In genomic region chr4:140960781-140961466, GRCm38 (mm10) we compare ENCODE assay signal across 8 mouse cellular contexts. TPM values are rescaled to one million over a fixed set of nuclear protein-coding genes. Genes with fewer than 3 reads are reported as not detected.
A peak's percentile ranks its signal among the peaks of the same experiment; 100 is the strongest.
DNase-seq lines count a peak whose midpoint lies in the region; ATAC-seq and TF ChIP-seq lines count a peak whose summit lies in the region.

Gene Sdhb, plus strand, starts transcription at chr4:140961203.

- WGBS in forebrain, embryonic 10.5 days = 5% methylated on average over 37 of the region's 37 CpGs
- 3% methylated on average over 37 of the region's 37 CpGs for WGBS in heart, embryonic 15.5 days
- 4% methylated on average over 37 of the region's 37 CpGs for WGBS in liver, embryonic 14.5 days (ENCODE audit: insufficient replicate concordance)
- 5% methylated on average over 37 of the region's 37 CpGs for WGBS in neural tube, embryonic 11.5 days
- WGBS in stomach, postnatal 0 days = 1% methylated on average over 37 of the region's 37 CpGs

- peak; percentile 95 for ATAC-seq in heart, embryonic 15.5 days (replicated peaks; ENCODE audit: insufficient number of reproducible peaks, insufficient read depth, low FRiP score, low read depth)
- peak; percentile 97 for ATAC-seq in liver, embryonic 14.5 days (ENCODE audit: insufficient read depth)
- peak; percentile 95 for ATAC-seq in neural tube, embryonic 11.5 days (ENCODE audit: insufficient read depth, low FRiP score, low TSS enrichment)
- peak; percentile 97 for ATAC-seq in stomach, postnatal 0 days (ENCODE audit: low FRiP score, low TSS enrichment)

- peaks cover 3% of the 10 kb centered on the region for H3K36me3 ChIP-seq in forebrain, embryonic 10.5 days (replicated peaks)
- H3K36me3 ChIP-seq in heart, embryonic 15.5 days = no peaks in the 10 kb centered on the region
- no peaks in the 10 kb centered on the region for H3K36me3 ChIP-seq in liver, embryonic 14.5 days (replicated peaks; ENCODE audit: control insufficient read depth, insufficient read depth, low read depth)
- H3K36me3 ChIP-seq in neural tube, embryonic 11.5 days (ENCODE audit: control insufficient read depth, insufficient read depth, low read length) = no peaks in the 10 kb centered on the region
- H3K36me3 ChIP-seq in stomach, postnatal 0 days (ENCODE audit: control insufficient read depth, insufficient read depth, low read length) = no peaks in the 10 kb centered on the region

- peak; percentile 89 to 91 for DNase-seq in CD8-positive naive resting alpha-beta T cell, adult 2 months (ENCODE audit: low read depth in 2 of 2, low spot score in 2 of 2)
- peak; percentile 94 for DNase-seq in c-Kit-positive CD71-negative TER-119-negative erythroid progenitor cells, embryonic 14.5 days (ENCODE audit: low read depth)
- peak; percentile 98 for DNase-seq in forebrain, embryonic 10.5 days (ENCODE audit: extremely low spot score, low spot score)
- peak; percentile 98 to 100 for DNase-seq in kidney, postnatal 25 days
- DNase-seq in liver, embryonic 14.5 days (ENCODE audit: low read depth in 3 of 3, low spot score in 3 of 3) = peak; percentile 93 to 94 (median 93)
- DNase-seq in neural tube, embryonic 11.5 days (ENCODE audit: low spot score) = peak; percentile 97
- peak; percentile 97 for DNase-seq in stomach, postnatal 0 days (ENCODE audit: low spot score)

- peak within 1 kb of the TSS; percentile 86 for H3K4me2 ChIP-seq in heart, embryonic 15.5 days
- H3K4me2 ChIP-seq in liver, embryonic 14.5 days (ENCODE audit: low read depth) = peak within 1 kb of the TSS; percentile 70
- H3K4me2 ChIP-seq in neural tube, embryonic 11.5 days (ENCODE audit: low read depth) = peak within 1 kb of the TSS; percentile 88
- H3K4me2 ChIP-seq in stomach, postnatal 0 days (replicated peaks; ENCODE audit: low read depth) = peak within 1 kb of the TSS; percentile 91

- peak within 1 kb of the TSS; percentile 97 for H3K9ac ChIP-seq in heart, embryonic 15.5 days
- peak within 1 kb of the TSS; percentile 79 for H3K9ac ChIP-seq in liver, embryonic 14.5 days (replicated peaks)
- peak within 1 kb of the TSS; percentile 93 for H3K9ac ChIP-seq in neural tube, embryonic 11.5 days (ENCODE audit: low read length)
- peak within 1 kb of the TSS; percentile 93 for H3K9ac ChIP-seq in stomach, postnatal 0 days (ENCODE audit: low read length)

- no peak for TF ChIP-seq CTCF in liver, embryonic 14.5 days (IDR thresholded peaks at IDR 0.05; ENCODE audit: low read depth)
- TF ChIP-seq CTCF in stomach, postnatal 0 days (IDR thresholded peaks at IDR 0.05; ENCODE audit: low read depth) = peak; percentile 19; the same call in 1 of the 2 replicates

- peaks cover 8% of the 10 kb centered on the region; the same call in 1 of the 2 replicates for H3K27me3 ChIP-seq in forebrain, embryonic 10.5 days (ENCODE audit: poor library complexity, severe bottlenecking)
- peaks cover 3% of the 10 kb centered on the region; the same call in 1 of the 2 replicates for H3K27me3 ChIP-seq in heart, embryonic 15.5 days
- H3K27me3 ChIP-seq in liver, embryonic 14.5 days (ENCODE audit: control insufficient read depth, insufficient read depth, low read length) = no peaks in the 10 kb centered on the region; the same call in 1 of the 2 replicates
- no peaks in the 10 kb centered on the region for H3K27me3 ChIP-seq in neural tube, embryonic 11.5 days (ENCODE audit: control insufficient read depth, insufficient read depth, low read length)
- H3K27me3 ChIP-seq in stomach, postnatal 0 days (ENCODE audit: control insufficient read depth, insufficient read depth, low read length) = no peaks in the 10 kb centered on the region

- no peaks in the 10 kb centered on the region for H3K9me3 ChIP-seq in forebrain, embryonic 10.5 days
- no peaks in the 10 kb centered on the region for H3K9me3 ChIP-seq in heart, embryonic 15.5 days (replicated peaks)
- H3K9me3 ChIP-seq in liver, embryonic 14.5 days (ENCODE audit: control insufficient read depth, low read length) = no peaks in the 10 kb centered on the region
- no peaks in the 10 kb centered on the region for H3K9me3 ChIP-seq in neural tube, embryonic 11.5 days (ENCODE audit: control insufficient read depth, low read length)
- no peaks in the 10 kb centered on the region for H3K9me3 ChIP-seq in stomach, postnatal 0 days (ENCODE audit: control insufficient read depth, low read length)

- peak within 1 kb of the TSS; percentile 98 for H3K4me3 ChIP-seq in forebrain, embryonic 10.5 days
- H3K4me3 ChIP-seq in heart, embryonic 15.5 days = peak within 1 kb of the TSS; percentile 92
- peak within 1 kb of the TSS; percentile 84 to 92 for H3K4me3 ChIP-seq in liver, embryonic 14.5 days (ENCODE audit: insufficient read depth in 1 of 2, low read depth in 2 of 2, low read length in 2 of 2)
- H3K4me3 ChIP-seq in neural tube, embryonic 11.5 days (ENCODE audit: low read depth, low read length) = peak within 1 kb of the TSS; percentile 94
- peak within 1 kb of the TSS; percentile 89 for H3K4me3 ChIP-seq in stomach, postnatal 0 days (ENCODE audit: low read depth, low read length)

- H3K4me1 ChIP-seq in forebrain, embryonic 10.5 days = peaks cover 64% of the 10 kb centered on the region
- peaks cover 49% of the 10 kb centered on the region for H3K4me1 ChIP-seq in heart, embryonic 15.5 days (replicated peaks)
- peaks cover 16 to 19% of the 10 kb centered on the region in 2 experiments for H3K4me1 ChIP-seq in liver, embryonic 14.5 days (replicated peaks; ENCODE audit: control insufficient read depth in 2 of 2, insufficient read depth in 2 of 2, low read length in 1 of 2)
- peaks cover 16% of the 10 kb centered on the region; the same call in 1 of the 2 replicates for H3K4me1 ChIP-seq in neural tube, embryonic 11.5 days (ENCODE audit: control insufficient read depth, insufficient read depth, low read length)
- no peaks in the 10 kb centered on the region for H3K4me1 ChIP-seq in stomach, postnatal 0 days (replicated peaks; ENCODE audit: control insufficient read depth, insufficient read depth)

- H3K27ac ChIP-seq in forebrain, embryonic 10.5 days = peak within 1 kb of the TSS; percentile 95
- H3K27ac ChIP-seq in heart, embryonic 15.5 days = peak within 1 kb of the TSS; percentile 91
- peak within 1 kb of the TSS; percentile 5 for H3K27ac ChIP-seq in liver, embryonic 14.5 days
- H3K27ac ChIP-seq in neural tube, embryonic 11.5 days (ENCODE audit: low read depth, low read length) = peak within 1 kb of the TSS; percentile 77
- peak within 1 kb of the TSS; percentile 90 for H3K27ac ChIP-seq in stomach, postnatal 0 days (replicated peaks)

- TF ChIP-seq EP300 in liver, embryonic 14.5 days (IDR thresholded peaks at IDR 0.05; ENCODE audit: low read depth) = no peak
- no peak for TF ChIP-seq EP300 in stomach, postnatal 0 days (optimal IDR thresholded peaks at IDR 0.05)

RNA-seq across cellular contexts. Expression of gene Sdhb, which starts in this region (rescaled TPM):
- 411 and 415 TPM in 2 replicates for polyA plus RNA-seq in forebrain, embryonic 10.5 days (2016; fragmentation: Nextera tagmentation; extraction: Ambion mirVana)
- 812 and 965 TPM in 2 replicates for polyA plus RNA-seq in heart, embryonic 15.5 days (2015; fragmentation: Nextera tagmentation; extraction: Ambion mirVana)
- polyA plus RNA-seq in liver, embryonic 14.5 days (2012; rRNA removed) = 68.1 and 86.1 TPM in 2 replicates
- 201 and 211 TPM in 2 replicates for polyA plus RNA-seq in liver, embryonic 14.5 days (2014; fragmentation: Nextera tagmentation; extraction: Ambion mirVana)
- 408 and 418 TPM in 2 replicates for polyA plus RNA-seq in neural tube, embryonic 11.5 days (2014; fragmentation: Nextera tagmentation; extraction: Ambion mirVana)
- polyA plus RNA-seq in stomach, postnatal 0 days (2015; fragmentation: Nextera tagmentation; extraction: Ambion mirVana) = 374 and 382 TPM in 2 replicates

Comparison
In these comparisons a context has a peak if more than half of its experiments do, and no peak if none do; other contexts are left out.
1. Peak in every context shown above with its lines: DNase-seq, ATAC-seq, H3K4me3 ChIP-seq and H3K27ac ChIP-seq.
2. H3K27ac ChIP-seq: peak in every context shown above with its lines; median percentile 95 in forebrain, embryonic 10.5 days; 91 in heart, embryonic 15.5 days; 90 in stomach, postnatal 0 days; 77 in neural tube, embryonic 11.5 days; 5 in liver, embryonic 14.5 days.